Mouse (Mus musculus): Measurements from ENCODE around the gene Car5a. TPM values are rescaled to one million over a fixed set of nuclear protein-coding genes. Genes with fewer than 3 reads are reported as not detected.

Gene Car5a
- polyA plus RNA-seq, 1 experiment: not detected

- TF ChIP-seq POLR2A (IDR thresholded peaks at IDR 0.05; ENCODE audit: control insufficient read depth, extremely low read depth, insufficient read depth, low read length, poor library complexity) (no peak), CTCF (IDR thresholded peaks at IDR 0.05; ENCODE audit: borderline replicate concordance, control insufficient read depth, extremely low read depth, insufficient read depth, low read length, poor library complexity) (no peak)
- Histone ChIP-seq H3K27ac (ENCODE audit: control insufficient read depth, insufficient read depth, low read length) (no peak overlapping the region), H3K36me3 (ENCODE audit: control insufficient read depth, insufficient read depth, low read length) (no peaks in the 10 kb centered on the region), H3K4me1 (replicated peaks; ENCODE audit: control insufficient read depth, insufficient read depth, low read length) (peaks cover 20% of the 10 kb centered on the region), H3K4me3 (ENCODE audit: control insufficient read depth, insufficient read depth, low read length) (no peak overlapping the region), H3K27me3 (ENCODE audit: control insufficient read depth, insufficient read depth, low read length) (no peaks in the 10 kb centered on the region)
- DNase-seq: no peak
- WGBS: 96% methylated on average over 18 of the region's 18 CpGs
Observed at GRCm38 (mm10) chr8:121899180-121900044, 45.3 kb downstream of the Car5a start.

GRCm38 (mm10) chr8:121898401-121898931 is 46.2 kb downstream of the Car5a start:
- Histone ChIP-seq H3K36me3 (ENCODE audit: control insufficient read depth, insufficient read depth, low read length) (no peaks in the 10 kb centered on the region), H3K27me3 (ENCODE audit: control insufficient read depth, insufficient read depth, low read length) (no peaks in the 10 kb centered on the region), H3K4me1 (replicated peaks; ENCODE audit: control insufficient read depth, insufficient read depth, low read length) (peaks cover 20% of the 10 kb centered on the region), H3K4me3 (ENCODE audit: control insufficient read depth, insufficient read depth, low read length) (no peak overlapping the region), H3K27ac (ENCODE audit: control insufficient read depth, insufficient read depth, low read length) (peak overlapping the region; percentile 77)
- DNase-seq: no peak
- 44% methylated on average over 4 of the region's 4 CpGs for WGBS
- TF ChIP-seq CTCF (IDR thresholded peaks at IDR 0.05; ENCODE audit: borderline replicate concordance, control insufficient read depth, extremely low read depth, insufficient read depth, low read length, poor library complexity) (no peak), POLR2A (IDR thresholded peaks at IDR 0.05; ENCODE audit: control insufficient read depth, extremely low read depth, insufficient read depth, low read length, poor library complexity) (no peak)

- peaks cover 20% of the 10 kb centered on the region for H3K4me1 ChIP-seq (replicated peaks; ENCODE audit: control insufficient read depth, insufficient read depth, low read length)
- 82% methylated on average over 7 of the region's 7 CpGs for WGBS
- H3K36me3 ChIP-seq (ENCODE audit: control insufficient read depth, insufficient read depth, low read length): no peaks in the 10 kb centered on the region
- H3K4me3 ChIP-seq (ENCODE audit: control insufficient read depth, insufficient read depth, low read length): no peak overlapping the region
- H3K27me3 ChIP-seq (ENCODE audit: control insufficient read depth, insufficient read depth, low read length): no peaks in the 10 kb centered on the region
- H3K27ac ChIP-seq (ENCODE audit: control insufficient read depth, insufficient read depth, low read length): no peak overlapping the region
- DNase-seq: no peak
- TF ChIP-seq CTCF (IDR thresholded peaks at IDR 0.05; ENCODE audit: borderline replicate concordance, control insufficient read depth, extremely low read depth, insufficient read depth, low read length, poor library complexity): no peak
- TF ChIP-seq POLR2A (IDR thresholded peaks at IDR 0.05; ENCODE audit: control insufficient read depth, extremely low read depth, insufficient read depth, low read length, poor library complexity): no peak
Observed at GRCm38 (mm10) chr8:121897871-121898381, 46.8 kb downstream of the Car5a start.

GRCm38 (mm10) chr8:121897205-121897604 is 47.5 kb downstream of the Car5a start:
- Histone ChIP-seq H3K27me3 (ENCODE audit: control insufficient read depth, insufficient read depth, low read length) (no peaks in the 10 kb centered on the region), H3K36me3 (ENCODE audit: control insufficient read depth, insufficient read depth, low read length) (no peaks in the 10 kb centered on the region), H3K4me3 (ENCODE audit: control insufficient read depth, insufficient read depth, low read length) (no peak overlapping the region), H3K27ac (ENCODE audit: control insufficient read depth, insufficient read depth, low read length) (no peak overlapping the region), H3K4me1 (replicated peaks; ENCODE audit: control insufficient read depth, insufficient read depth, low read length) (peaks cover 20% of the 10 kb centered on the region)
- WGBS: 93% methylated on average over 9 of the region's 9 CpGs
- DNase-seq: no peak
- TF ChIP-seq POLR2A (IDR thresholded peaks at IDR 0.05; ENCODE audit: control insufficient read depth, extremely low read depth, insufficient read depth, low read length, poor library complexity) (no peak), CTCF (IDR thresholded peaks at IDR 0.05; ENCODE audit: borderline replicate concordance, control insufficient read depth, extremely low read depth, insufficient read depth, low read length, poor library complexity) (no peak)

GRCm38 (mm10) chr8:121896476-121897145 is 48.1 kb downstream of the Car5a start:
- H3K27me3 ChIP-seq (ENCODE audit: control insufficient read depth, insufficient read depth, low read length): no peaks in the 10 kb centered on the region
- no peak overlapping the region for H3K4me3 ChIP-seq (ENCODE audit: control insufficient read depth, insufficient read depth, low read length)
- 97% methylated on average over 12 of the region's 12 CpGs for WGBS
- no peak overlapping the region for H3K27ac ChIP-seq (ENCODE audit: control insufficient read depth, insufficient read depth, low read length)
- peaks cover 20% of the 10 kb centered on the region for H3K4me1 ChIP-seq (replicated peaks; ENCODE audit: control insufficient read depth, insufficient read depth, low read length)
- no peaks in the 10 kb centered on the region for H3K36me3 ChIP-seq (ENCODE audit: control insufficient read depth, insufficient read depth, low read length)
- TF ChIP-seq POLR2A (IDR thresholded peaks at IDR 0.05; ENCODE audit: control insufficient read depth, extremely low read depth, insufficient read depth, low read length, poor library complexity) (no peak), CTCF (IDR thresholded peaks at IDR 0.05; ENCODE audit: borderline replicate concordance, control insufficient read depth, extremely low read depth, insufficient read depth, low read length, poor library complexity) (no peak)
- DNase-seq: no peak

- no peaks in the 10 kb centered on the region for H3K27me3 ChIP-seq (ENCODE audit: control insufficient read depth, insufficient read depth, low read length)
- H3K4me3 ChIP-seq (ENCODE audit: control insufficient read depth, insufficient read depth, low read length): no peak overlapping the region
- TF ChIP-seq CTCF (IDR thresholded peaks at IDR 0.05; ENCODE audit: borderline replicate concordance, control insufficient read depth, extremely low read depth, insufficient read depth, low read length, poor library complexity) (no peak), POLR2A (IDR thresholded peaks at IDR 0.05; ENCODE audit: control insufficient read depth, extremely low read depth, insufficient read depth, low read length, poor library complexity) (no peak)
- WGBS: 95% methylated on average over 7 of the region's 7 CpGs
- no peaks in the 10 kb centered on the region for H3K36me3 ChIP-seq (ENCODE audit: control insufficient read depth, insufficient read depth, low read length)
- no peak for DNase-seq
- H3K27ac ChIP-seq (ENCODE audit: control insufficient read depth, insufficient read depth, low read length): no peak overlapping the region
- peaks cover 20% of the 10 kb centered on the region for H3K4me1 ChIP-seq (replicated peaks; ENCODE audit: control insufficient read depth, insufficient read depth, low read length)
Observed at GRCm38 (mm10) chr8:121895910-121896309, 48.8 kb downstream of the Car5a start.
